Mouse (Mus musculus) ES-E14 (cell line): ENCODE measurements at regions not wholly inside any gene's neighbourhood (a gene's known extent, or its start where the extent isn't known, plus 50 kb on each side); places are given as distances from the start of the nearest gene placed in this dataset.

Experiments
- DNase-seq: peaks from one replicate; pipeline ENCODE4 v3.0.0-alpha.2; 2013; ENCODE audit warnings: low read depth, low spot score
- H3K27ac ChIP-seq: 2 replicates; pipeline ENCODE4 v1.5.1; 2012; ENCODE audit warnings: low read depth, mild to moderate bottlenecking, low read length, moderate library complexity, mixed read lengths; ENCODE audit not compliant: poor library complexity, insufficient read depth, severe bottlenecking
- H3K36me3 ChIP-seq: 2 replicates; pipeline ENCODE4 v1.6.1; 2012; ENCODE audit warnings: mild to moderate bottlenecking, low read length, moderate library complexity, mixed read lengths; ENCODE audit not compliant: control insufficient read depth, poor library complexity, insufficient read depth, severe bottlenecking
- H3K4me1 ChIP-seq, 2 experiments: fragments of 150-350 bp in 1 of 2; sonication (generic) in 1 of 2; 2 replicates each; pipeline ENCODE4 v1.6.1; 2012; ENCODE audit warnings: low read length in 2 of 2, mild to moderate bottlenecking in 1 of 2, mixed read lengths in 1 of 2; ENCODE audit not compliant: control insufficient read depth in 2 of 2, insufficient read depth in 2 of 2, poor library complexity in 1 of 2
- H3K4me3 ChIP-seq, 2 experiments: fragments of 150-350 bp in 1 of 2; sonication (generic) in 1 of 2; 2 replicates each; pipeline ENCODE4 v1.5.1; 2012; ENCODE audit warnings: low read length in 2 of 2, low read depth in 1 of 2, mild to moderate bottlenecking in 1 of 2, mixed read lengths in 1 of 2; ENCODE audit not compliant: insufficient read depth in 1 of 2, poor library complexity in 1 of 2, severe bottlenecking in 1 of 2
- H3K9ac ChIP-seq: 2 replicates; pipeline ENCODE4 v1.6.1; 2012; ENCODE audit warnings: low read depth, mild to moderate bottlenecking, low read length, mixed read lengths; ENCODE audit not compliant: poor library complexity, insufficient read depth, severe bottlenecking
- H3K9me3 ChIP-seq: fragments of 150-350 bp; sonication (generic); 2 replicates; pipeline ENCODE4 v1.6.1; 2012; ENCODE audit warnings: low read depth, mild to moderate bottlenecking, low read length; ENCODE audit not compliant: control insufficient read depth, insufficient read depth
- CHD2 ChIP-seq: IDR thresholded peaks from 2 replicates; pipeline ENCODE4 v1.6.1; 2014; ENCODE audit warnings: mild to moderate bottlenecking, low read depth, low read length, inconsistent platforms
- HCFC1 ChIP-seq: IDR thresholded peaks from 2 replicates; pipeline ENCODE4 v1.6.1; 2012; ENCODE audit warnings: low read length, inconsistent platforms, borderline replicate concordance; ENCODE audit not compliant: insufficient read depth
- MAFK ChIP-seq: IDR thresholded peaks from 2 replicates; pipeline ENCODE4 v1.6.1; 2014; ENCODE audit warnings: mild to moderate bottlenecking, low read depth, low read length, inconsistent platforms; ENCODE audit not compliant: insufficient read depth
- ZC3H11A ChIP-seq: IDR thresholded peaks from 2 replicates; pipeline ENCODE4 v1.6.1; 2012; ENCODE audit warnings: low read depth, mild to moderate bottlenecking, inconsistent platforms, low read length, borderline replicate concordance
- ZNF384 ChIP-seq: IDR thresholded peaks from 2 replicates; pipeline ENCODE4 v1.6.1; 2012; ENCODE audit warnings: low read depth, low read length, inconsistent platforms
- in situ Hi-C, 2 experiments: fragments of 600-800 bp; cut with MboI; formaldehyde crosslinking; loops; one replicate each; pipeline ENCODE4 v1.15.1; 2025; ENCODE audit warnings: low sequenced_read_pairs in 2 of 2, inconsistent platforms in 1 of 2; ENCODE audit not compliant: unreplicated experiment in 2 of 2

DNA sequence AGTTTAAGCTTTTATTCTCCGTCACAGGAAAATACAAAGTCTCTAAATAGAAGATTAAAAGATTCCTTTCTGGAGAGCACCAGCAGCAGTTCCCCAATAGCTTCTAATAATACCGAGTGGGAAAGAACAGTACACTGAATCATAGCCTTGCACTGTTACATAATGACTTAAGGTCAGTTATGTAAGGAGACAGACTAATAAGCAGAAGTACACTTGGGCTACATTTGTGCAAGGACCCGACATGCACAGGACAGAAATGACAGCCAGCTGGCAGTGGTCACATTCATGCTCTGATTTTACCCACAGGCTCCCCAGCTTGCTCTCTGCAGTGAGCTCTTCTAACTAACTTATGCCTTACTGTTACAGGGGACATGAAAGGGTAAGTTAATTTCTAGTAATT, 212.4 kb upstream of the Htr2a start:
- no peak for DNase-seq
- Histone ChIP-seq H3K4me3 (no peak overlapping the region), H3K4me1 (no peaks in the 10 kb centered on the region), H3K27ac (no peak overlapping the region), H3K9me3 (no peaks in the 10 kb centered on the region), H3K9ac (no peak overlapping the region), H3K36me3 (no peaks in the 10 kb centered on the region)
- TF ChIP-seq ZNF384: no peak
- in situ Hi-C loops: loop anchor here in 1 of 2 experiments (25.0 kb wide), 1 partner anchor 109 kb away; no protein-coding TSS in a partner anchor

DNA sequence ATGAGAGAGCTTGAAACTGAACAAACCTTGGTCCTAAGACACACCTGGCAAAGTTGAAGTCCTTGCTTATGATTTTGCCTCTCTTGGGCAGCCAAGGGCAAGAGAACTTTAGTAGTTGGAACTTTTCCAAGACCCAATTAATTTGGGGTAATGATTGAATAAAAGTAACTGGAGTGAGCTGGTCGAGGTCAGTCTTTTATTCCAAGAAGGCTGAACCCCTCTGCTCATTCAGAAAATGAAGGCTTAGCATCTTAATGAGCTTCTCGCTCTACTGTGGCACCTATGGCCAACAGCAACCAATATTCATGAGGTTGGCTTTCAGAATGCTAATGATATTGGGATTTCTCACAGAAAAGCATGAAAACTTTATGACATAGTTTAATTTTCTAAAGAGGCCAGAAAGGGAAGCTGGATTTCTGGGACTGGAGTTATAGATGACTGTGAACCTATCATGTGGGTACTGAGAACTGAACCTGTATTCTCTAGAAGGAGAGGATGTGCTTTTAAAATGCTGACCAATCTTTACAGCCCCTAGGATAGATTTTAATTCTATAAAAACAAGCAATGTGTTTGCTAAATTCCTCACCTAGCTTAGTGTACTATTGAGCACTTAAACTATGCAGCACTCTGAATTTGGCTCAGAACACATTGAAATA, 176.5 kb upstream of the Htr2a start:
- in situ Hi-C loops: no loop called here
- Histone ChIP-seq H3K4me3 (no peak overlapping the region), H3K36me3 (no peaks in the 10 kb centered on the region), H3K4me1 (no peaks in the 10 kb centered on the region), H3K27ac (no peak overlapping the region), H3K9me3 (no peaks in the 10 kb centered on the region), H3K9ac (no peak overlapping the region)
- DNase-seq: no peak
- no peak for TF ChIP-seq ZNF384
- TF ChIP-seq MAFK: no peak
- TF ChIP-seq HCFC1: no peak
- no peak for TF ChIP-seq CHD2
- no peak for TF ChIP-seq ZC3H11A

DNA sequence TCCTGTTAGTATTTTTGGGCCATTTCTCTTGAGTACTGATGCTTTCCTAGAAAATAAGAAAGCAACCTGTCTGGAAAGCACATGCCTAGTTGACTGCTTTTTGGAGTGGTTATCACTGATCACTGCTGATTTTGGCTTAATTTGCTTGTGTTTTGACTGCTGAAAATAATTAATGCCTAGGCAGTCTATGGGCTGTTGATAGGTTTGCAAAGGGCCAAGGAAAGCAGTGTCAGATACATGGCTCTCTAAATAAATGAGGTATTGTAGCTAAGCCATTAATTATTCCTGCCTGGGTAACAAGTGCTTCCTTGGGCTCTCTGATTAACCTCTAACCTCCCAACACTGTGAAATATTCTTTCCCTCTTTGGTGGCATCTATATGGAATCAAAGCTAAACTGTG, 145.1 kb upstream of the Htr2a start:
- no peak overlapping the region for H3K9ac ChIP-seq
- TF ChIP-seq ZC3H11A (no peak), MAFK (no peak), HCFC1 (no peak), ZNF384 (no peak), CHD2 (no peak)
- peaks cover 0 to 3% of the 10 kb centered on the region in 2 experiments; a peak in 1 of 4 replicates for H3K4me1 ChIP-seq
- H3K9me3 ChIP-seq: no peaks in the 10 kb centered on the region
- no peaks in the 10 kb centered on the region for H3K36me3 ChIP-seq
- in situ Hi-C loops: no loop called here
- DNase-seq: no peak
- H3K27ac ChIP-seq: no peak overlapping the region
- no peak overlapping the region for H3K4me3 ChIP-seq

DNA sequence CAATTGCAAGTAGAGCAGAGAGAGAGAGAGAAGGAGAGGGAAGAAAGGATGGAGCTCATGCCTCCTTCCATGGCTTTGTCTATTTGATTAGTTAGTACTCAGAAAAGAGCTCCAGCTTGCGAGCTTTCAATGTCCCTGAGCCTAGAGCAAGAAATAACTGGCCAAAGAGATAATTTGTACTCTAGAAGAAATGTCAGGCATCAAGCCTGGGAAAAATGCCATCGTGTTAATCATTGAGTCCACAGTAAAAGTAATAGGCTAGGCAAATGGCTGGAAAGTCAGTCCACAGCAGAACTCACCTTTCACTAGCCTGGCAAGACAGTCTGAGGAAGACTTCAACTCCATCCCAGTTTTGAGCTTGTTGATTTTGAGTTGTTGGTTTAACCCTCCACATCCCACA, 129.1 kb upstream of the Htr2a start:
- no peaks in the 10 kb centered on the region for H3K4me1 ChIP-seq
- no peak overlapping the region for H3K4me3 ChIP-seq
- H3K9me3 ChIP-seq: no peaks in the 10 kb centered on the region
- no peak overlapping the region for H3K27ac ChIP-seq
- DNase-seq: no peak
- TF ChIP-seq MAFK: no peak
- TF ChIP-seq ZNF384: no peak
- TF ChIP-seq HCFC1: no peak
- no peak for TF ChIP-seq ZC3H11A
- TF ChIP-seq CHD2: no peak
- no peak overlapping the region for H3K9ac ChIP-seq
- in situ Hi-C loops: no loop called here
- no peaks in the 10 kb centered on the region for H3K36me3 ChIP-seq

DNA sequence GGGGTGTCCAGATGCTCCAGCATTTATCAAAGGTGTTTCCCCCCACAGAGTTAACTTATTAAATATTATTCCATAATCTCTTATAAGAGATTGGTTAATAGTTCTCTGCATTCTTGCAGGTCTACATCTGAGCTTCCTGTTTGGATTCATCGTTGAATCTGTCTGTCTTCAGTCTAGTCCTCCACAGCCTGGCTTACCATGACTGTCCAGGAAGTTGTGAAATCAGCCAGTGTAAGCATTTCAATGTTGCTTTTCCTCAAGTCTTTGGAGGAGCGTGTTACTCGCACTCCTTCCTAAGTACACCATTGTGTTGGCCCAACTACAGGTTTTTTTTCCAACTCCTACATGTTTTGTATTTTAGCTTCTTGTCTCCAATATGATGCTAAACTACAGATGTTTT, 124.2 kb upstream of the Htr2a start:
- no peak overlapping the region for H3K27ac ChIP-seq
- no peak overlapping the region for H3K4me3 ChIP-seq
- no peaks in the 10 kb centered on the region for H3K36me3 ChIP-seq
- no peak for DNase-seq
- no peak for TF ChIP-seq ZNF384
- no peak for TF ChIP-seq CHD2
- TF ChIP-seq HCFC1: no peak
- no peak for TF ChIP-seq MAFK
- no peak for TF ChIP-seq ZC3H11A
- H3K9me3 ChIP-seq: no peaks in the 10 kb centered on the region
- no peak overlapping the region for H3K9ac ChIP-seq
- H3K4me1 ChIP-seq: no peaks in the 10 kb centered on the region
- in situ Hi-C loops: no loop called here
